ENCODE assay signal across 12 mouse cellular contexts in the genomic region with DNA sequence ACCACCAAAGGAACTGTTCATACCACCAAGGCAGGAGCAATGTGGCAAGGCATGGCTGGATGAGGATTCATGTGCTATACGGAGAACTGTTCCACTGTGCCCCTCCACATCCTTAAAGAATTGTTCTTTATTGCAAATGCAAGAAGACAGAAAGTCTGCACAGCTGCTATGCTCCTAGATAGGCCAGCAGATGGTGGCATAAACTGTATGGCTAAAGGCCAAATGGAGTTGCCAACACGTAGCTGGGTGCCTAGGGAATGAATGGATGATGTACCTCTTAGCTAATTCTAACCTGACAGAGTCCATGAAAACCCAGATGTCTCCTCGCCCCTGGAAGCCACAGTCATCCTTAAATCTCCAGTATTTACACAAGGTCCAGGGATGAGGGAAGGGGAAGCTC.
A peak's percentile ranks its signal among the peaks of the same experiment; 100 is the strongest.
DNase-seq lines count a peak whose midpoint lies in the region; ATAC-seq and TF ChIP-seq lines count a peak whose summit lies in the region.
"Had no signal": no experiment of that assay in that cellular context is flagged by ENCODE, and none has a peak within 500 bp of the region (broad histone marks: within the 10 kb centered on the region; RNA-seq: fewer than 3 reads in every experiment).

No protein-coding gene starts in this region.

- no peak overlapping the region for H3K9ac ChIP-seq in heart, adult 2 months (ENCODE audit: low read depth, low read length)
- H3K9ac ChIP-seq in heart, embryonic 11.5 days (ENCODE audit: low read depth, low read length), result no peak overlapping the region
- H3K9ac ChIP-seq: liver, embryonic 13.5 days had no signal

- ATAC-seq in heart, embryonic 11.5 days (replicated peaks; ENCODE audit: insufficient number of reproducible peaks, low FRiP score, low TSS enrichment), result no peak
- ATAC-seq in megakaryocyte, adult 5-6 weeks (ENCODE audit: poor library complexity, severe bottlenecking), result no peak
- ATAC-seq: CD4-positive, CD25-positive, alpha-beta regulatory T cell, adult 4 months; intestine, postnatal 0 days had no signal

- intact Hi-C loops in heart, adult 2 months (cut with DNase I), result no loop called here

- H3K4me3 ChIP-seq in heart, adult 2 months, result no peak overlapping the region
- H3K4me3 ChIP-seq in heart, embryonic 11.5 days (ENCODE audit: low read depth, low read length), result no peak overlapping the region
- H3K4me3 ChIP-seq: liver, embryonic 13.5 days had no signal

- H3K9me3 ChIP-seq in heart, embryonic 11.5 days (replicated peaks; ENCODE audit: control insufficient read depth, low read length), result no peaks in the 10 kb centered on the region
- H3K9me3 ChIP-seq: liver, embryonic 13.5 days had no signal

- H3K27me3 ChIP-seq in heart, adult 2 months (ENCODE audit: control insufficient read depth, insufficient read depth, low read length), result no peaks in the 10 kb centered on the region
- no peaks in the 10 kb centered on the region for H3K27me3 ChIP-seq in heart, embryonic 11.5 days (ENCODE audit: control insufficient read depth, insufficient read depth, low read length)
- H3K27me3 ChIP-seq: liver, embryonic 13.5 days had no signal

- 0 out of 2 replicates have a peak, but pooled peaks have one; percentile 4 for TF ChIP-seq CTCF in heart, adult 2 months (IDR thresholded peaks at IDR 0.05)

- no peaks in the 10 kb centered on the region for H3K4me1 ChIP-seq in heart, adult 2 months (ENCODE audit: control insufficient read depth, insufficient read depth, low read length)
- H3K4me1 ChIP-seq in heart, embryonic 11.5 days (ENCODE audit: control insufficient read depth, insufficient read depth, low read length), result no peaks in the 10 kb centered on the region; the same call in 1 of the 2 replicates
- H3K4me1 ChIP-seq: liver, embryonic 13.5 days had no signal

- H3K36me3 ChIP-seq in heart, adult 2 months (ENCODE audit: control insufficient read depth, insufficient read depth, low read length), result no peaks in the 10 kb centered on the region
- H3K36me3 ChIP-seq in heart, embryonic 11.5 days (ENCODE audit: control insufficient read depth, insufficient read depth, low read length), result no peaks in the 10 kb centered on the region
- H3K36me3 ChIP-seq: liver, embryonic 13.5 days had no signal

- no peak for TF ChIP-seq EP300 in heart, adult 2 months (IDR thresholded peaks at IDR 0.05; ENCODE audit: insufficient read depth, low read depth, low read length)

- no peak for TF ChIP-seq POLR2A in heart, adult 2 months (IDR thresholded peaks at IDR 0.05; ENCODE audit: insufficient read depth, low read depth, low read length)

- H3K27ac ChIP-seq in heart, adult 2 months, result no peak overlapping the region
- no peak overlapping the region for H3K27ac ChIP-seq in heart, embryonic 11.5 days (ENCODE audit: low read depth, low read length)
- H3K27ac ChIP-seq: liver, embryonic 13.5 days had no signal

- DNase-seq in heart, adult 2 months, result no peak
- peak; percentile 24 for DNase-seq in cerebellum, adult 9-10 months
- peak; percentile 8 to 16 for DNase-seq in frontal cortex, postnatal 14 days (ENCODE audit: low spot score in 2 of 2)
- DNase-seq in left cerebral cortex, adult 9 months (ENCODE audit: low spot score in 2 of 2), result peak; percentile 20 to 65
- DNase-seq in embryo, embryonic 10 days (ENCODE audit: low spot score), result no peak
- no peak for DNase-seq in testis, postnatal 10 days (ENCODE audit: low spot score)
- DNase-seq: liver, embryonic 13.5 days; thymus, postnatal 25 days had no signal

- H3K4me2 ChIP-seq in heart, embryonic 11.5 days, result no peak overlapping the region
- H3K4me2 ChIP-seq: liver, embryonic 13.5 days had no signal

- H3K79me2 ChIP-seq in heart, adult 2 months (replicated peaks; ENCODE audit: control insufficient read depth, insufficient read depth, low read length), result no peaks in the 10 kb centered on the region

- WGBS in heart, adult 2 months, result 54% methylated on average over 3 of the region's 3 CpGs
- WGBS in heart, embryonic 11.5 days (ENCODE audit: insufficient replicate concordance), result 67% methylated on average over 3 of the region's 3 CpGs

Comparison
In these comparisons a context has a peak if more than half of its experiments do, and no peak if none do; other contexts are left out.
1. DNase-seq: peak in cerebellum, adult 9-10 months (single experiment), frontal cortex, postnatal 14 days (2 of 2) and left cerebral cortex, adult 9 months (2 of 2); none in heart, adult 2 months (0 of 2), embryo, embryonic 10 days (single experiment) and testis, postnatal 10 days (single experiment).